Mouse (Mus musculus) bone marrow, adult 2 months (tissue): ENCODE data around the gene Oas1f.

ENCODE experiments used
- CTCF ChIP-seq: fragments of 200-500 bp; IDR thresholded peaks from 2 replicates; pipeline ENCODE4 v1.5.1; 2011; ENCODE audit warnings: low read length, control low read depth; ENCODE audit not compliant: control insufficient read depth, insufficient read depth
- POLR2A ChIP-seq: fragments of 200-500 bp; IDR thresholded peaks from 2 replicates; pipeline ENCODE4 v1.6.1; 2011; ENCODE audit warnings: low read depth, mild to moderate bottlenecking, control low read depth, low read length, borderline replicate concordance; ENCODE audit not compliant: control insufficient read depth

DNA sequence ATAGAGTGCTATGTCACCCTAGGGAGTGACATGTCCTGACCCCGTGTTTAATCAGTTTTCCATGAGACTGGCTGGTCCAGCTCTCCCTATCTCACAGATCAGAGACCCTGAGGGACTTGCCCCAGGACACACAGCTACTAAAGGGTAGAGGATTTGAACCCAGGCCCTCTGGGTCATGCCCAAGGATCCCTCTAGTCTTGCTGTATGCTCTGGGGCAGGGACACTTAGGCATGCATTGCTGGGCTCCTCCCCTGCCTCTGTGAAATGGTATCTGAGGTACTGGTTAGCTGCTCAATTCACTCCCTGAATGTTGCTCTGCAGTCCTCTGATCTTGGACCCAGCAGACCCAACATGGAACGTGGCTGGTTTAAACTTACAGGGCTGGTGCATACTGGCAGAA is 24.3 kb downstream of the Oas1f start:
- TF ChIP-seq CTCF (no peak), POLR2A (no peak)
